Mouse (Mus musculus): ENCODE measurements at regions not wholly inside any gene's neighbourhood (a gene's known extent, or its start where the extent isn't known, plus 50 kb on each side); places are given as distances from the start of the nearest gene placed in this dataset.

DNA sequence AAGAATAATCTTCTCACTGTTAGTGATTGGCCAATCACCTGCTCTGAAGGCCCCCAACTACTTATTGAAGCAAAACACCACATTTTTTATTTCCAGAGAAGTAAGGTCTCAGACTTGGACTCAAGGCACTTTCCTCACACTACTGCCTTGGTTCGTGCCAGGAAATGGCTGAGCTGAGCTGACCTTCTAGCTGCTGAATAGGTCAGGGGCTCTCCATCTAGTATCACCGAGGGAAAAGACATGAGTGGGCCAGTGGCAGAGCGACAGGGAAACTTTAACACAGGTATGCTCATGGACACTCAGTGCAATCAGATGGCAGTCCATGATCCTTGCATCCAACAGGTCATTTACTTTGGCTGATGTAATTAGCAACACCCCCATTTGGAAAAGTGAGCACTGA, 635.3 kb downstream of the Insc start:
- in situ Hi-C loops (cut with MboI, MseI), result no loop called here

DNA sequence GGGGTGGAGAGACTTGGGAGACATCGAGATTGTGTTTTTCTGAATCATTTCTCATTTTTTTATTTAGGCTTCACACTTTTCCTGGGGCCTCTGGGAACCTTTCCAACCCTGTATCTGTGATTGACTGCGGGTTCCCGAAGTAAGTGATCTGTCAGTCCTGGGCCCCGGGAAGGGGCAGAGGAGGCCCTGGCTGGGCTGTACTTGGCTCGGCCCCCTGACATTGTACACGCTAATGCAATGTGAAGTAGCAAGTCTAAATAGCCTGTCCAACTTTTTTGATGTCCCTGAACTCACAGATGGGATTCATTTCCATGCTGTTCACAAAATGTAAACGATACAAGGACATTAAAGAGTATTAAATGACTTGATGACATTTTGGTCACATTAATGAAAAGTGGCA, 636.1 kb downstream of the Insc start:
- in situ Hi-C loops (cut with MboI, MseI), result no loop called here

DNA sequence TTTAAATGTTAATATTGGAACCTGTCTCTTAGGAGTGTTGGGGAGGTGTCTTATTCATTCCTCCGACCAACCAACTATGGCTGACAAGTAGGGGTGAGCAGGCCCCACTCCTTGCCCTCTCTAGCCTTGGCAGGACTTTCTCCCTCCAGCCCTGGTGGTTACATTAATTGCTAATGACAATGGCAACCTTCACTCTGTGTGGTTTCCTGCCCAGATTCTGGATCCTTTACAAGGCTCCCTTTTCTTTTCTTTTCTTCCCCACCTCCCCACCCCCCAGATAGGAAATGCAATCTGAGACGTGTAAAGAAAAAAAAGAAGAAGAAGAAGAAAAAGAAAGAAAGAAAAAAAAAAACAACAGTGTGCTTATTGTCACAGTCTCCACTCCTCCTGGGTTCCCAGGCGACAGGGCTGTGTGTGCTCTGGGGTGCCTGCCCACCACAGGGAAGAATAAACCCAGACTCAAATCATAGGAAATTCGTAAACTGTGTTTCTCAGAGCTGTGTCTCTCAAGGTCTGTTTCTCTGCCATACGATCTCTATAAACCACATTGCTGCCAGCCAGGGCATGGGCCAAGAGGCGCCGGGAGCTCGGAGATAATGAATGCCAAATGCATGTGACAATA, 637.6 kb downstream of the Insc start:
- in situ Hi-C loops (cut with MboI, MseI), result no loop called here

DNA sequence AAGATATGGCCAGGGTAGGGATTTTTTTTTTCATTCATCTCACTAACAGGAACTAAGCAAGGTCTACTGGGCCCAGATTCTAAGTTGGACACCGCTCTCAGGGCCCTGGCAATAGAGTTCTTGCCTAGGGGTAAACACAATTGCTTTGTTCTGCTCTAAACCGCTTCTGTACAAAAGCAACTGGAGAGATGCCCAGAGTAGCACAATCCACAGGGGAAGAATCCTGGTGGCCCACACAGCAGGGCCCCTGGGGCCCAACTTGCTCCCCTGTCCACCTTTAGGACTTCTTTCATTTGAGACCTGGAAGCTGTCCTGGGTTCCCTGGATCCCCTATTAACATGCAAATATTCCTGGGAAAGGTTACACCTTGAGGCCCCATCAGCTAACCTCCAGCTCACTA, 639.4 kb downstream of the Insc start:
- in situ Hi-C loops (cut with MboI, MseI), result no loop called here

DNA sequence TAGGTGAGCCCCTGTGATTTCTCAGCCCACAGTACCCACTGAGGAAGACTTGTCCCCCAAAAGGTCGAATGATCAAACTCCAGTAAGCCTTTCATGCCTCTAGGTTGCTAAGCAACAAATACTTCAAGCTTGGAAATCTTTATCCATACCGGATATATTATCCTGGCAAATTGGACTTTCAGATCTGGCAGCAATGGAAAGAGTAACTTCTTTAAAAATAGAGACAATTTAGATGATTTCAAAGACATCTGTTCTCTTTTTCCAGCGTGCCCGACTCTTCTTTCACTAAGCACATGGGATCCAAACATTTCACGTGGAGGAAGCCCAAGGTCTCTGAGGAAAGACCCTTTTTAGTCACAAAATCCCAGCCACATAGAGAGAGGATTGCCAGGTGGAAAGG, 645.4 kb downstream of the Insc start:
- in situ Hi-C loops (cut with MboI, MseI), result no loop called here

DNA sequence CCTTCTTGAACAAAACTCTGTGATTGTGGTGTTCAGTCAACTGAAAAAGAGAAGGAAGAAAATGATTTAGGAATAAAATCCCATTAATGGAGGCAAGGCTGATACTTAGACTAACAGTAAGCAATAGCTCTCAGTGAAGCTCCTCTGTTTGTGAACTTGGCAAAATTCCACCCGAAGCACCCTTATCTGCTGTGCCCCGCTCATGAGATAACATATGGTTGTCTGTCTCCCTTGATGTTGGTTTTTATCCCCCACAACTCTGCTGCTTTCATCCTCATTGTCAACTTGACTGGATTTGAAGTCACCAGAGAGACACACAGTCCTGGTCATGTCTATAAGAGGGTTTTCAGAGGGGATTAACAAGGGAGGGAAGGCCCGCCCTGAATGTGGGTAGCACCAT, 646.1 kb downstream of the Sox6 start:
- in situ Hi-C loops (cut with MboI, MseI), result no loop called here

DNA sequence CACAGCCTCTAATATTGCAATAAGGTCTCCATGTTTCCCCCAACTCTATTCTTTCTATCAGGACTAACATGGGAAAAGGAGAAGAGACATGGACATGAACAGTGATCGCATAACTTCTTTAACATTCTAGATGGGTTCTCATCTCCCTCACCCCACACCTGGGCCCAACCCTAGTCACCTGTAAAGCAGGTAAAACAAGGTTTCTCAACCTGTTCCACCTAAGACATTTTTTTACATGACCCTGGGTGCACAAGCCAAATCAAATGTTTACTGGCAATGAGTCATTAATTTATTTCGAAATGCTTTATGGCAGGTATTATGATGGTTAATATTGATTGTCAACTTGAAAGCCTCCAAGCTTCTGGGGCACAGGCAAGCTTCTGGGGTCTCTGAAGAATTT, 640.4 kb downstream of the Sox6 start:
- in situ Hi-C loops (cut with MboI, MseI), result no loop called here

DNA sequence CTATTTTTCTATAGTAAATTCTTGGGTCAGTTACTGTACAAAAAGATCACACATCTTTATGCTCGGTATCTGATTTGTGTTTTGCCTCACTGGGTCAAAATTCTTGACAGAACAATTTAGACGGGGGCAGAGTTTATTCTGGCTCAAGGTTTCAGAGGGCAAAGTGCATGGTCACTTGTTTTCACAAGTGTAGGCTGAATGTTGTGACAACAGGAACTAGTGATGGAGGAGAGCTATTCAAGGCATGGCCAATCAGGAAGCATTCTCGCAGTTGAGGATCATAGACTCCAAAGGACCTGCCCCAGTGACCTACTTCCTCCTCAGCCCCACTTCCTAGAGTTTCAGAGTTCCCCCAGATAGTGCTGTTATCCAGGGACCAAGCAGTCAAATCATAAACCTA, 639.1 kb downstream of the Sox6 start:
- in situ Hi-C loops (cut with MboI, MseI), result no loop called here

DNA sequence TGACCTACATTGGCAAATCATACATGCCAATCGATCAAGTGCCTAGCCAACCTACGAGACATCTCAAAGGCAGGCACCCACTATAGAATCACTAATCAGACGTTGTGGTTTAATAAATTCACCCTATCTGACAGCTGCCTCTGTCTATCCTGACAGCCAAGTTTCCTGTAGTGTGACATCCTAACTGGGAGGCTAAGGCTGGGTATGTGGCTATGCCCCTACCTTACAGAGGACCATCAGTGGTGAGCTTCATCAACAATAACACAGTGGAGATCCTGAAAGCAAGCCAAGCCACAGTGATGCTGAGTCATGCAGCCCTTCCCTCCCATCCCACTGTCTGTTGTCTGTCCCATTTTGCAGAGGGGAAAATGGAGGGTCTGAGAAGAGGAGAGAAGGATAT, 630.7 kb downstream of the Sox6 start:
- in situ Hi-C loops (cut with MboI, MseI), result loop anchor here (10.0 kb wide), 1 partner anchor 393 kb away; no protein-coding TSS in a partner anchor

DNA sequence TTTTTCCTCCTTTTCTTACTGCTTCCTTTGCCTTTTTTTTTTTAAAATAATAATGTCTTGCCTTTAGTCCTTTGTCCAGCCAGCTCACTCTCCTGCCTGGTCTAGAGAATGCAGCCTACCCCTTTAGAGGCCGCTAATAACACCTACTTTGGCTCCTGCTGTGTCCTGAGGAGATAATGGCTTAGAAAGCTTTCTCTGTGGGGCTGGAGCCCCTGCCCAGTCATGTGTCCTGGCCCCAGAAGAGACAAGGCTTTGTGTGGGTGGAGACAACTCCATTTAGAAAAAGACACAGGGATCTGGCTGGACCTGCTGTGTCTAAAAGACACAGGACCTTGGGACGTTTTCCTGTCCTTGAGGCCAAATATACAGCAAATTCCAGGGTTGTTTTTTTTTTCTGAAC, 629.7 kb downstream of the Sox6 start:
- in situ Hi-C loops (cut with MboI, MseI), result loop anchor here (10.0 kb wide), 1 partner anchor 394 kb away; no protein-coding TSS in a partner anchor

DNA sequence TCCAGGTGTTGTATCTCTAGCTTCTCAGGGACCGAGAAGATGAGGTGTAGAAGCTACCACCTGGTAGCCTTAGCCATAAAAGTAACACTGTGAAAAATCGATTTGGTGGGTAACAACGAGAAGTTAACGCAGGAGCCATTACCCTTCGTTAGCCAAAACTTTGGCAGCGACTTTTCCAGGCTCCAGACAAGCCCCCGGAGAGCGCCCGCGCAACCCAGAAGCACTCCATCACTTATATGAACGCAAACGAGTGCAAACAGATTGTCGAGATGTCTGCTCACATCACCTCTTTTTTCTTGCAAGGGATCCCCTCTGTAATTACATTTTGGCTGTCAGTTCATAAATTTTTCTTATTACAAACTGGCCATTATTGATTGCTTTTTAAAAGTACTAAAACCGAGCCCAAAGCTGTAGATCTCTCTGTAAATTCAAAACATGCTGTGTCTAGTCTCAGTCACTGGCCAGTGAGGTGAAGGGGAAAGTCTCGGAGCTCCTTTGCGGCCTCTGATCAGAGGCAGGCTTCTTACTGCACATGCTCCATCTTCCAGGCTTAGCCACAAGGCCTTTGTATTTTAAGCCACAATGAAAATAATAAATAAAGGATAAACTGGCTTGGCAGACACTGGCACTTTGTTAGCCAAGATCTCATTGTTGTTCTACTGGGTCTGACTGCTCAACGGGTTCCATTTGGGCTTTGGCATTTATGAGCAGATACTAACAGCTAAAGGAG, 627.9 kb downstream of the Sox6 start:
- in situ Hi-C loops (cut with MboI, MseI), result no loop called here

DNA sequence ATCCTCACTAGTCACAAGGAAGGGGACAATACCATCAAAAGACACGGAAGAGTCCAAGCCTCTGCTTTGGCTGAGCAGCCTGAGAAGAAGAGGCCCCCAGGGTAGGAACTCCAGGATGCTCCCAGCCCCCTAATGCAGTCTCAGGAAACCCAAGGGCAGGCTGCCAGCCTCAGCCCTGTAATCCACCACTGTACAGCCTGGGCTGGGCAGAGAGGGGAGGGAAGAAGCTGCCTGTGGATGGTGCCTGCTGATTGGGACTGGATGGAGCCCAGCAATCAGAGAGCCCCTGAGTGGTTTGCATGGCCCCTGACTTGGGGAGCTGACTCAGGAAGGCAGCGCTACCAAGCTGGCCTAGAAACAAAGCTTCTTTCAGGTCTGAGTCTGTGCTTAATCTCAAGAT, 627.1 kb downstream of the Sox6 start:
- in situ Hi-C loops (cut with MboI, MseI), result no loop called here

DNA sequence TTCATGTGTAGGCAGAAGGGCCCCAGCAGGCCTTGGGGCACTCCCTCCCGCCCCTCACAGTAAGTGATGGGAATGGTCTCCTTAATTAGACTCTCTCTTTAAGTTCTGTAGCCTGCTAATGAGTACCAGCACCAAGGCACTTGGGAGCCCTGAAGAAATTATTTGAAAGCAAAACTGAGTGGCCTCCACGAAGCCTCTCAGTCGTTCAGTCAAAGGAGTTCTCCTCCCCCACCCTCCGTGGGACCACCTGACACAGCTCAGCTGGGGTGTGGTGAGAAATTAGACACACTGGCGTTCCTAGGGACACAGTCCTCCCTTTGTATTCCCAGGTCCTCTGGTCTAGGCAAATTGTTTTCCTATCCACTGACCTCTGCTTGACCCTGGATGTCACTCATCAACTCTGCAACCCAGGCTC, 623.4 kb downstream of the Sox6 start:
- in situ Hi-C loops (cut with MboI, MseI), result no loop called here
